Comparison of ENCODE assay signal across 35 mouse cellular contexts in genomic region chr3:103066927-103067326, GRCm38 (mm10). TPM values are rescaled to one million over a fixed set of nuclear protein-coding genes. Genes with fewer than 3 reads are reported as not detected.
"Had no signal": no experiment of that assay in that cellular context is flagged by ENCODE, and none has a peak within 500 bp of the region (broad histone marks: within the 10 kb centered on the region; RNA-seq: fewer than 3 reads in every experiment).

No protein-coding gene starts in this region.

- H3K4me3 ChIP-seq: gastrocnemius, adult 2 months; heart, embryonic 13.5 days; heart, embryonic 15.5 days; hindbrain, embryonic 10.5 days; hindbrain, embryonic 12.5 days; kidney, embryonic 15.5 days; limb, embryonic 12.5 days; liver, embryonic 12.5 days had no signal

- H3K27me3 ChIP-seq: heart, embryonic 13.5 days; heart, embryonic 15.5 days; hindbrain, embryonic 12.5 days; kidney, embryonic 15.5 days; limb, embryonic 12.5 days; liver, embryonic 12.5 days had no signal

- H3K9me3 ChIP-seq: heart, embryonic 13.5 days; heart, embryonic 15.5 days; hindbrain, embryonic 10.5 days; hindbrain, embryonic 12.5 days; kidney, embryonic 15.5 days; liver, embryonic 12.5 days had no signal

- ATAC-seq: hindbrain, embryonic 16.5 days; intestine, embryonic 16.5 days; liver, embryonic 12.5 days had no signal

- H3K9ac ChIP-seq: heart, embryonic 13.5 days; heart, embryonic 15.5 days; hindbrain, embryonic 12.5 days; hindbrain, embryonic 14.5 days; kidney, embryonic 15.5 days; limb, embryonic 12.5 days; liver, embryonic 12.5 days had no signal

- H3K27ac ChIP-seq: heart, embryonic 13.5 days; heart, embryonic 15.5 days; hindbrain, embryonic 10.5 days; hindbrain, embryonic 12.5 days; hindbrain, embryonic 14.5 days; kidney, embryonic 15.5 days; kidney, postnatal 0 days; limb, embryonic 12.5 days; liver, embryonic 12.5 days had no signal

- H3K4me1 ChIP-seq: heart, embryonic 13.5 days; heart, embryonic 15.5 days; hindbrain, embryonic 10.5 days; hindbrain, embryonic 12.5 days; kidney, embryonic 15.5 days; limb, embryonic 12.5 days; liver, embryonic 12.5 days had no signal

- DNase-seq: gastrocnemius, adult 2 months; gastrocnemius, postnatal 10 days; gastrocnemius, postnatal 25 days; heart, postnatal 14 days; heart, postnatal 4 days; kidney, adult 11 months; kidney, adult 2 months; kidney, adult 9 months; kidney, postnatal 36 days; layer of hippocampus, adult 9-11 months; layer of hippocampus, postnatal 36 days; left cerebral cortex, postnatal 4 days; liver had no signal

- H3K4me2 ChIP-seq: heart, embryonic 11.5 days; heart, embryonic 13.5 days; heart, embryonic 15.5 days; hindbrain, embryonic 12.5 days; hindbrain, embryonic 14.5 days; kidney, embryonic 15.5 days; limb, embryonic 12.5 days; liver, embryonic 12.5 days had no signal

RNA-seq across cellular contexts. Expression of gene Ampd1, which starts 6.9 kb away (rescaled TPM):
- total RNA-seq: granulocyte monocyte progenitor cell, adult 5-6 weeks; heart, postnatal 14 days; layer of hippocampus, adult 18-20 months; layer of hippocampus, adult 8-10 months; layer of hippocampus, postnatal 14 days; layer of hippocampus, postnatal 36 days; left cerebral cortex, adult 18-20 months; left cerebral cortex, postnatal 10 days; left cerebral cortex, postnatal 25 days; left cerebral cortex, postnatal 4 days had no signal
- polyA plus RNA-seq: frontal cortex, adult 2 months; heart, embryonic 11.5 days; heart, postnatal 0 days; hindbrain, embryonic 12.5 days; hindbrain, embryonic 14.5 days; hindbrain, embryonic 16.5 days; intestine, embryonic 14.5 days; intestine, embryonic 16.5 days; kidney, postnatal 0 days had no signal
